Mouse (Mus musculus) ES-Bruce4 (cell line): Measurements from ENCODE around the gene Lyar.

Experiments
- CTCF ChIP-seq: IDR thresholded peaks from one replicate; pipeline ENCODE4 v1.8.1; 2011; ENCODE audit warnings: low read depth, low read length
- POLR2A ChIP-seq: IDR thresholded peaks from one replicate; pipeline ENCODE4 v1.8.1; 2011; ENCODE audit warnings: low read length; ENCODE audit not compliant: insufficient read depth

- no peak for TF ChIP-seq POLR2A
- no peak for TF ChIP-seq CTCF
Observed at GRCm38 (mm10) chr5:38184688-38185285, 35.5 kb upstream of the Lyar start.
